Mouse (Mus musculus) heart, adult 2 months (tissue): ENCODE data around the gene Efr3b.

ENCODE experiments used
- CTCF ChIP-seq: fragments of 200-600 bp; IDR thresholded peaks from 2 replicates; pipeline ENCODE4 v1.8.1; 2022; ENCODE audit warnings: antibody characterized with exemption, mild to moderate bottlenecking, moderate library complexity
- EP300 ChIP-seq: fragments of 200-500 bp; IDR thresholded peaks from 2 replicates; pipeline ENCODE4 v1.6.1; 2011; ENCODE audit warnings: low read depth, low read length, control low read depth; ENCODE audit not compliant: insufficient read depth
- POLR2A ChIP-seq: fragments of 200-500 bp; IDR thresholded peaks from 2 replicates; pipeline ENCODE4 v1.6.1; 2011; ENCODE audit warnings: mild to moderate bottlenecking, low read depth, low read length, control low read depth; ENCODE audit not compliant: insufficient read depth

GRCm38 (mm10) chr12:4071671-4072070, 33.0 kb upstream of the Efr3b start:
- no peak for TF ChIP-seq CTCF
- TF ChIP-seq POLR2A, result no peak
- no peak for TF ChIP-seq EP300
